Mouse (Mus musculus): ENCODE data around the gene Ccr1. TPM values are rescaled to one million over a fixed set of nuclear protein-coding genes. Genes with fewer than 3 reads are reported as not detected.

The Ccr1 gene
- polyA plus RNA-seq, 1 experiment from 2014 or later: 1.0 TPM

Other genes with a start within 250 kb of the Ccr1 start
- gene Cxcr6, start 162.2 kb downstream of the Ccr1 start, polyA plus RNA-seq (2016; fragmentation: Nextera tagmentation; extraction: Ambion mirVana): 0.13 and 0.21 TPM in 2 replicates
- gene Fyco1, start 116.8 kb downstream of the Ccr1 start, polyA plus RNA-seq (2016; fragmentation: Nextera tagmentation; extraction: Ambion mirVana): 9.9 and 10.5 TPM in 2 replicates
- 0.05 TPM in 1 of 2 replicates, not detected in the other for gene Xcr1, start 106.7 kb downstream of the Ccr1 start, polyA plus RNA-seq (2016; fragmentation: Nextera tagmentation; extraction: Ambion mirVana)
- not detected in 2 replicates for gene Ccr1l1, start 9.7 kb upstream of the Ccr1 start, polyA plus RNA-seq (2016; fragmentation: Nextera tagmentation; extraction: Ambion mirVana)
- gene Ccr3, start 53.3 kb upstream of the Ccr1 start, polyA plus RNA-seq (2016; fragmentation: Nextera tagmentation; extraction: Ambion mirVana): not detected in 2 replicates
- 0.21 and 0.32 TPM in 2 replicates for gene Ccr2, start 133.3 kb upstream of the Ccr1 start, polyA plus RNA-seq (2016; fragmentation: Nextera tagmentation; extraction: Ambion mirVana)
- gene Ccr5, start 152.9 kb upstream of the Ccr1 start, polyA plus RNA-seq (2016; fragmentation: Nextera tagmentation; extraction: Ambion mirVana): 0.22 and 0.87 TPM in 2 replicates

Data from forebrain, embryonic 12.5 days (tissue).